Mouse (Mus musculus) embryonic facial prominence, embryonic 13.5 days (tissue): ENCODE measurements around the gene S100a3. TPM values are rescaled to one million over a fixed set of nuclear protein-coding genes. Genes with fewer than 3 reads are reported as not detected.

Experiments
- ATAC-seq: fragments of 200-750 bp; cut with Nextera tagmentation; 2 replicates; pipeline ENCODE4 v1.8.0; 2017; ENCODE audit warnings: low read depth; ENCODE audit not compliant: insufficient number of reproducible peaks, insufficient read depth, low FRiP score, low TSS enrichment
- H3K27ac ChIP-seq: fragments of 300-500 bp; sonication (generic); 2 replicates; pipeline ENCODE4 v1.5.1; 2015; ENCODE audit warnings: moderate library complexity, mild to moderate bottlenecking, inconsistent platforms
- H3K27me3 ChIP-seq: fragments of 300-500 bp; sonication (generic); 2 replicates; pipeline ENCODE4 v1.6.1; 2015; ENCODE audit warnings: mild to moderate bottlenecking, inconsistent platforms
- H3K36me3 ChIP-seq: fragments of 300-500 bp; sonication (generic); 2 replicates; pipeline ENCODE4 v1.6.1; 2015; ENCODE audit warnings: mild to moderate bottlenecking, inconsistent platforms
- H3K4me1 ChIP-seq: fragments of 300-500 bp; sonication (generic); 2 replicates; pipeline ENCODE4 v1.6.1; 2015; ENCODE audit warnings: inconsistent platforms
- H3K4me2 ChIP-seq: fragments of 300-500 bp; sonication (generic); 2 replicates; pipeline ENCODE4 v1.6.1; 2015; ENCODE audit warnings: moderate library complexity, mild to moderate bottlenecking, inconsistent platforms
- H3K4me3 ChIP-seq: fragments of 300-500 bp; sonication (generic); 2 replicates; pipeline ENCODE4 v1.5.1; 2015; ENCODE audit warnings: mild to moderate bottlenecking, inconsistent platforms
- H3K9ac ChIP-seq: fragments of 300-500 bp; sonication (generic); 2 replicates; pipeline ENCODE4 v1.6.1; 2015; ENCODE audit warnings: mild to moderate bottlenecking, inconsistent platforms
- H3K9me3 ChIP-seq: fragments of 300-500 bp; sonication (generic); 2 replicates; pipeline ENCODE4 v1.6.1; 2016; ENCODE audit warnings: inconsistent platforms
- WGBS: fragments of 180-500 bp; shearing (Covaris S2); methylation state at CpG from one replicate; pipeline ENCODE4 v1.1.7; 2015; ENCODE audit warnings: mixed read lengths; 5-methylcytosine and 5-hydroxymethylcytosine counted together
- polyA plus RNA-seq: library from polyadenylated mRNA; unstranded; fragments of >200 nt; fragmentation: Nextera tagmentation; extraction: Ambion mirVana; gene quantifications from 2 replicates; pipeline ENCODE4 v1.2.1, GENCODE M21; 2015

S100a3 gene
- polyA plus RNA-seq, 1 experiment from 2014 or later = 0.62 TPM

- Histone ChIP-seq H3K4me2 (no peak overlapping the region), H3K9me3 (no peaks in the 10 kb centered on the region), H3K9ac (no peak overlapping the region), H3K4me3 (no peak overlapping the region), H3K27ac (peak overlapping the region; percentile 22; the same call in 1 of the 2 replicates), H3K36me3 (no peaks in the 10 kb centered on the region), H3K27me3 (no peaks in the 10 kb centered on the region), H3K4me1 (peaks cover 22% of the 10 kb centered on the region; the same call in 1 of the 2 replicates)
- no peak for ATAC-seq
- 80% methylated on average over 6 of the region's 6 CpGs for WGBS
Observed at GRCm38 (mm10) chr3:90589390-90589789, 29.0 kb downstream of the S100a3 start.

GRCm38 (mm10) chr3:90589947-90590346 lies 29.6 kb downstream of the S100a3 start, which contains the start of gene S100a2:
Gene S100a2, plus strand, starts transcription at chr3:90590247.
- no peak within 1 kb of the TSS for H3K4me3 ChIP-seq
- no peak within 1 kb of the TSS for H3K4me2 ChIP-seq
- H3K36me3 ChIP-seq = no peaks in the 10 kb centered on the region
- H3K9me3 ChIP-seq = no peaks in the 10 kb centered on the region
- no peaks in the 10 kb centered on the region for H3K27me3 ChIP-seq
- WGBS = 80% methylated on average over 8 of the region's 8 CpGs
- no peak for ATAC-seq
- peak within 1 kb of the TSS; percentile 22; the same call in 1 of the 2 replicates for H3K27ac ChIP-seq
- H3K4me1 ChIP-seq = peaks cover 22% of the 10 kb centered on the region; the same call in 1 of the 2 replicates
- H3K9ac ChIP-seq = no peak within 1 kb of the TSS

- Histone ChIP-seq H3K4me3 (no peak overlapping the region), H3K27ac (no peak overlapping the region), H3K4me2 (no peak overlapping the region), H3K9me3 (no peaks in the 10 kb centered on the region), H3K4me1 (peaks cover 6% of the 10 kb centered on the region; the same call in 1 of the 2 replicates), H3K9ac (no peak overlapping the region), H3K36me3 (no peaks in the 10 kb centered on the region), H3K27me3 (no peaks in the 10 kb centered on the region)
- WGBS = 50% methylated on average over 1 of the region's 1 CpGs
- ATAC-seq = no peak
Observed at GRCm38 (mm10) chr3:90594466-90594865, 34.1 kb downstream of the S100a3 start.

- Histone ChIP-seq H3K4me2 (no peak overlapping the region), H3K36me3 (no peaks in the 10 kb centered on the region), H3K27ac (no peak overlapping the region), H3K9ac (no peak overlapping the region), H3K4me3 (no peak overlapping the region), H3K4me1 (peaks cover 14% of the 10 kb centered on the region; the same call in 1 of the 2 replicates), H3K27me3 (no peaks in the 10 kb centered on the region), H3K9me3 (no peaks in the 10 kb centered on the region)
- ATAC-seq = no peak
- 81% methylated on average over 5 of the region's 5 CpGs for whole genome bisulfite sequencing
Observed at GRCm38 (mm10) chr3:90595556-90595955, 35.2 kb downstream of the S100a3 start.

- no peak overlapping the region for H3K9ac ChIP-seq
- ATAC-seq = no peak
- H3K36me3 ChIP-seq = no peaks in the 10 kb centered on the region
- H3K4me3 ChIP-seq = no peak overlapping the region
- no peaks in the 10 kb centered on the region for H3K9me3 ChIP-seq
- 84% methylated on average over 6 of the region's 6 CpGs for whole genome bisulfite sequencing
- H3K4me1 ChIP-seq = peaks cover 18% of the 10 kb centered on the region; the same call in 1 of the 2 replicates
- no peaks in the 10 kb centered on the region for H3K27me3 ChIP-seq
- H3K4me2 ChIP-seq = no peak overlapping the region
- no peak overlapping the region for H3K27ac ChIP-seq
Observed at GRCm38 (mm10) chr3:90596810-90597209, 36.4 kb downstream of the S100a3 start.

GRCm38 (mm10) chr3:90597736-90598135 lies 37.4 kb downstream of the S100a3 start:
- H3K4me1 ChIP-seq = peaks cover 24% of the 10 kb centered on the region; the same call in 1 of the 2 replicates
- H3K4me3 ChIP-seq = no peak overlapping the region
- H3K9me3 ChIP-seq = no peaks in the 10 kb centered on the region
- H3K36me3 ChIP-seq = no peaks in the 10 kb centered on the region
- no peak overlapping the region for H3K9ac ChIP-seq
- no peak overlapping the region for H3K4me2 ChIP-seq
- 22% methylated on average over 6 of the region's 6 CpGs for WGBS
- H3K27ac ChIP-seq = 0 out of 2 replicates have a peak overlapping the region, but pooled peaks have one; percentile 33
- no peak for ATAC-seq
- H3K27me3 ChIP-seq = no peaks in the 10 kb centered on the region

- no peak overlapping the region for H3K4me3 ChIP-seq
- WGBS = 80% methylated on average over 4 of the region's 4 CpGs
Observed at GRCm38 (mm10) chr3:90598212-90598611, 37.8 kb downstream of the S100a3 start.

GRCm38 (mm10) chr3:90599401-90599800 lies 39.0 kb downstream of the S100a3 start:
- WGBS = 85% methylated on average over 3 of the region's 3 CpGs
- Histone ChIP-seq H3K4me1 (peaks cover 40% of the 10 kb centered on the region), H3K9ac (no peak overlapping the region), H3K27me3 (no peaks in the 10 kb centered on the region), H3K27ac (no peak overlapping the region), H3K9me3 (no peaks in the 10 kb centered on the region), H3K4me2 (no peak overlapping the region), H3K36me3 (no peaks in the 10 kb centered on the region), H3K4me3 (no peak overlapping the region)
- no peak for ATAC-seq

More at GRCm38 (mm10) chr3:90598212-90598611, 37.8 kb downstream of the S100a3 start:
- H3K27ac ChIP-seq = no peak overlapping the region
- H3K9ac ChIP-seq = no peak overlapping the region
- H3K9me3 ChIP-seq = no peaks in the 10 kb centered on the region
- no peaks in the 10 kb centered on the region for H3K27me3 ChIP-seq
- H3K36me3 ChIP-seq = no peaks in the 10 kb centered on the region
- no peak overlapping the region for H3K4me2 ChIP-seq
- no peak for ATAC-seq
- H3K4me1 ChIP-seq = peaks cover 29% of the 10 kb centered on the region

GRCm38 (mm10) chr3:90600036-90600435 lies 39.7 kb downstream of the S100a3 start:
- 70% methylated on average over 6 of the region's 6 CpGs for WGBS
- Histone ChIP-seq H3K4me2 (no peak overlapping the region), H3K4me1 (peaks cover 46% of the 10 kb centered on the region), H3K27me3 (no peaks in the 10 kb centered on the region), H3K27ac (peak overlapping the region; percentile 60; the same call in 1 of the 2 replicates), H3K4me3 (no peak overlapping the region), H3K36me3 (no peaks in the 10 kb centered on the region), H3K9me3 (no peaks in the 10 kb centered on the region), H3K9ac (no peak overlapping the region)
- ATAC-seq = no peak

- no peak overlapping the region for H3K4me2 ChIP-seq
- H3K4me3 ChIP-seq = no peak overlapping the region
- H3K9me3 ChIP-seq = no peaks in the 10 kb centered on the region
- no peak for ATAC-seq
- H3K4me1 ChIP-seq = peaks cover 52% of the 10 kb centered on the region
- 67% methylated on average over 8 of the region's 8 CpGs for WGBS
- peak overlapping the region; percentile 60 for H3K27ac ChIP-seq
- H3K9ac ChIP-seq = no peak overlapping the region
- no peaks in the 10 kb centered on the region for H3K27me3 ChIP-seq
- H3K36me3 ChIP-seq = no peaks in the 10 kb centered on the region
Observed at GRCm38 (mm10) chr3:90600458-90601195, 40.2 kb downstream of the S100a3 start.

- peak within 1 kb of the TSS; percentile 97 for H3K27ac ChIP-seq
Observed at GRCm38 (mm10) chr3:90601486-90602110, 41.2 kb downstream of the S100a3 start, which contains the start of gene Gm42674. Gene Gm42674, plus strand, starts transcription at chr3:90601904.

More at GRCm38 (mm10) chr3:90601486-90602110, 41.2 kb downstream of the S100a3 start, which contains the start of gene Gm42674:
- no peak within 1 kb of the TSS for H3K4me2 ChIP-seq
- 85% methylated on average over 11 of the region's 11 CpGs for WGBS
- peaks cover 61% of the 10 kb centered on the region for H3K4me1 ChIP-seq
- H3K4me3 ChIP-seq = no peak within 1 kb of the TSS
- ATAC-seq = no peak
- H3K27me3 ChIP-seq = no peaks in the 10 kb centered on the region
- no peaks in the 10 kb centered on the region for H3K9me3 ChIP-seq
- H3K36me3 ChIP-seq = no peaks in the 10 kb centered on the region
- H3K9ac ChIP-seq = no peak within 1 kb of the TSS
